Mouse (Mus musculus) forebrain, embryonic 11.5 days (tissue): ENCODE data around the gene Smco4. TPM values are rescaled to one million over a fixed set of nuclear protein-coding genes. Genes with fewer than 3 reads are reported as not detected.

Source experiments
- ATAC-seq: fragments of 200-750 bp; cut with Nextera tagmentation; replicated peaks from 2 replicates; pipeline ENCODE4 v1.8.0; 2017; ENCODE audit warnings: moderate TSS enrichment; ENCODE audit not compliant: low FRiP score
- DNase-seq: peaks from one replicate; pipeline ENCODE4 v3.0.0-alpha.2; 2017; ENCODE audit warnings: low spot score
- H3K27ac ChIP-seq: fragments of 300-500 bp; sonication (generic); 2 replicates; pipeline ENCODE4 v1.5.1; 2014; ENCODE audit warnings: low read depth, low read length
- H3K27me3 ChIP-seq: fragments of 300-500 bp; sonication (generic); 2 replicates; pipeline ENCODE4 v1.6.1; 2014; ENCODE audit warnings: mild to moderate bottlenecking, low read length, mixed read lengths; ENCODE audit not compliant: control insufficient read depth, insufficient read depth
- H3K36me3 ChIP-seq: fragments of 300-500 bp; sonication (generic); 2 replicates; pipeline ENCODE4 v1.6.1; 2014; ENCODE audit warnings: mild to moderate bottlenecking, low read length, moderate library complexity, mixed read lengths; ENCODE audit not compliant: control insufficient read depth, insufficient read depth
- H3K4me1 ChIP-seq: fragments of 300-500 bp; sonication (generic); replicated peaks from 2 replicates; pipeline ENCODE4 v1.6.1; 2014; ENCODE audit warnings: low read length, mixed read lengths; ENCODE audit not compliant: control insufficient read depth, insufficient read depth
- H3K4me2 ChIP-seq: fragments of 300-500 bp; sonication (generic); 2 replicates; pipeline ENCODE4 v1.6.1; 2014; ENCODE audit warnings: low read depth, mild to moderate bottlenecking, low read length, moderate library complexity, mixed read lengths; ENCODE audit not compliant: severe bottlenecking
- H3K4me3 ChIP-seq: fragments of 300-500 bp; sonication (generic); 2 replicates; pipeline ENCODE4 v1.5.1; 2014; ENCODE audit warnings: low read depth, low read length
- H3K9ac ChIP-seq: fragments of 300-500 bp; sonication (generic); 2 replicates; pipeline ENCODE4 v1.6.1; 2014; ENCODE audit warnings: low read length
- H3K9me3 ChIP-seq: fragments of 300-500 bp; sonication (generic); 2 replicates; pipeline ENCODE4 v1.6.1; 2016; ENCODE audit warnings: low read length, mixed read lengths; ENCODE audit not compliant: control insufficient read depth
- WGBS: fragments of 180-500 bp; shearing (Covaris S2); extraction: QIAGEN DNeasy Blood & Tissue Kit; methylation state at CpG from one replicate; pipeline ENCODE4 v1.1.7; 2014; 5-methylcytosine and 5-hydroxymethylcytosine counted together
- polyA plus RNA-seq: library from polyadenylated mRNA; unstranded; fragments of >200 nt; fragmentation: Nextera tagmentation; extraction: Ambion mirVana; gene quantifications from 2 replicates; pipeline ENCODE4 v1.2.1, GENCODE M21; 2014

Smco4 gene
- polyA plus RNA-seq, 1 experiment from 2014 or later, result 3.3 TPM

DNA sequence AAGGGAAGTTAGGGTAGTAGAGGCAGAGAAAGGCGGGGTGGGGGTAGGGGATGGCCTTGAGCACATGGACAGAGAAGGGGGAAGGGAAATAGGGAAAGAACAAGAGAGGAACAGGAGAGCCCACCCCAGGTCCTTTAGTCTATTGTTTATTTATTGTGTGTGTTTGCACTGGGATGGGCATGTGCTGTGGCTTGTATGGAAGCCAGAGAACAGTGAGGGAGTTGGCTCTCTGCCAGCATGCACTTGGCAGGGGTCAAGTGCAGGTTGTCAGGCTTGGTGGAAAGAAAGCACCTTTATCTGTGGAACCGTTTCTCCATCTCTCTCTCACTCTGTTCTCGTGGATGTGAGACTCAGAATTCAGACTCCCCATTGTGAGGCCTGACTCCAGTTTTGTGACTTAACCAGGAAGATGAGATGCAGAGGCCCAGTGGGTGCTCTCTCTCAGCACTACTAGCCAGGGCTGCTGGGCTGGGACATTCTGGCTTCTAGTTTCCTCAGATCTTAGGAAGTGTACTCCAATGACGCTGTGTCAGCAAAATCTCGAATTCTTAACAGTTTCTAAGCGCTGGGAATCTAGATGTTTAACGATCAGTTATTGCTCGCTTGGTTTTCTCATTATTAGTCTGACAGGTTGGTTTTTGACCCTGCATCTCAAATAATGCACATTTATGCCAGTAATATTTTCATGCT is 36.2 kb downstream of the Smco4 start:
- no peaks in the 10 kb centered on the region for H3K9me3 ChIP-seq
- no peak for DNase-seq

DNA sequence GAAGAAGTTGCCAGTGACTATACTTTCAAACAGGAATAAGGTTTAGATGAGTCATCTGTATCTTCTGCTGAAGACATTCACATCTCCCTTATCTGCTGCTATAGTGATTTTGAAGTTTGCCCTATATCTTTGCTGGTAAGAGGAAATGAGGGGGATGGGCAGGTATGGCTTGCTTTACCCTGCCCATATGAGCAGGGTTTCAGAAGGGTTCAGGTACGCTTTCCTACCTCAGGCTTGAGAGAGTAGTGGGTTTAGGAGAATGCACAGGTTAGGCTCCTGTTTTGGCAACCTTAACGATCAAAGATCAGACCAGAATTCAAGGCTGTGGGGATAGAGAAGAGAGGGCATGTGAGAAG is 36.7 kb downstream of the Smco4 start:
- Histone ChIP-seq H3K27me3 (no peaks in the 10 kb centered on the region), H3K9me3 (no peaks in the 10 kb centered on the region), H3K27ac (no peak overlapping the region), H3K4me3 (no peak overlapping the region), H3K4me1 (peaks cover 4% of the 10 kb centered on the region), H3K36me3 (no peaks in the 10 kb centered on the region), H3K4me2 (no peak overlapping the region), H3K9ac (no peak overlapping the region)
- WGBS, result 84% methylated on average over 2 of the region's 2 CpGs
- ATAC-seq, result no peak
- DNase-seq, result no peak

More for the DNA sequence above, 36.2 kb downstream of the Smco4 start:
- Histone ChIP-seq H3K27ac (no peak overlapping the region), H3K36me3 (no peaks in the 10 kb centered on the region), H3K4me2 (no peak overlapping the region), H3K9ac (no peak overlapping the region), H3K4me1 (peaks cover 4% of the 10 kb centered on the region; the same call in 1 of the 2 replicates), H3K27me3 (no peaks in the 10 kb centered on the region), H3K4me3 (no peak overlapping the region)
- no peak for ATAC-seq
- 65% methylated on average over 8 of the region's 8 CpGs for WGBS

DNA sequence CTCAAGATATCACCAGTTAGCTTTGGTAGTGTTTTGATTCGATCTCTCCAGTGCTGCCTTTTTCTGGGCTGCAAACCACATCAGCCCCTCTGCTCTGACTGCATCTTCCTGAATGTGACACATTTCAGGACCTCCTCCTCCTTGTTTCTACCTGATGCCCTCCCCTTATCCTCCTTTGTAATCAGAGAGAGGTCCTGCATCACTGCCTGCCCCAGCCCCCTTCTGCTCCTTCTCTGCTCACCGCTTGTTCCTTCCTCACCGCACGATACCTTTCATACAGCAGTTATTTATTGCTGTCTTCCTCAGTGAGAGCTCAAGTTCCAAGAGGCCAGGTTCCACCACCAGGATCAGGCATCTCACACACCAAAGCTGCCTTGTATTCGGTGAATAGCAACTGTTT is 38.0 kb downstream of the Smco4 start:
- Histone ChIP-seq H3K4me1 (peaks cover 4% of the 10 kb centered on the region), H3K4me2 (no peak overlapping the region), H3K27ac (no peak overlapping the region), H3K36me3 (no peaks in the 10 kb centered on the region), H3K4me3 (no peak overlapping the region), H3K9me3 (no peaks in the 10 kb centered on the region), H3K9ac (no peak overlapping the region), H3K27me3 (no peaks in the 10 kb centered on the region)
- no peak for DNase-seq
- WGBS, result 87% methylated on average over 5 of the region's 5 CpGs
- ATAC-seq, result no peak

DNA sequence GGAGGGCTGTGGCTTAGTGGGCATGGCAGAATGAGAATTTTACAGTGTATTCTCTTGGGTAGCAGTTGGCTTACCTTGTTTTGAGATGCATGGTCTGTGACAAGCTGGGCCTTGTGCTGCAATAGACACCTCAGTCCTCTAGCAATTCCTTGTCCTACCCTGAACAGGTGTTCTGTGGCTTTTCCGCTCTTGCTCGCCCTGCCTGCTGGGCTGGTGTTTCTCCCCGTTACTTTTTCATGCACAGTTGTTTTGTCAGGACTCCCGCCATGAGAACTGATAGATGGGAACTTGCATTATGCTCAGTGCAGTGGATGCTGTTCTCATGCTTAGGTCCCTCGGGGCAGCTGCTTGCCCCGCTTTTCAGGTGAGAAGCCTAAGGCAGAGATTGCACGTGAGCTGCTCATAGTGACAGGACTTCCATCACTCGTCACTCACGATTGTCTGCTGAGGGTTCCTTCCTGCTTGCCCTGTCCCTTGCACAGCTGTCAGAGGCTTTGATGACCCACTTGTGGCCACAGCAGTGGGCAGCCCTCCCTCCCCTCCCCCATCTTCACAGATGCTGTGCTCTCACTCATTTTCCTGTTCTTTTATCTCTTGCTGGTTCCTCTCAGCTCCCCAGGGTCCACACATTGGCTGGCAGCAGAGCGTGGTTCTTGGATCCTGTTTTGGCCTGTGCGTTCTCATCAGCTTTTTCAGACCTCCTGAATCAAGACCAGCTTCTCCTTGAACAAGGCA is 40.3 kb downstream of the Smco4 start:
- DNase-seq (no peak), ATAC-seq (no peak)
- 86% methylated on average over 11 of the region's 11 CpGs for WGBS
- H3K4me3 ChIP-seq, result no peak overlapping the region
- H3K9me3 ChIP-seq, result no peaks in the 10 kb centered on the region
- peaks cover 4% of the 10 kb centered on the region for H3K4me1 ChIP-seq
- no peak overlapping the region for H3K9ac ChIP-seq
- no peak overlapping the region for H3K27ac ChIP-seq
- H3K4me2 ChIP-seq, result no peak overlapping the region
- H3K36me3 ChIP-seq, result no peaks in the 10 kb centered on the region
- no peaks in the 10 kb centered on the region for H3K27me3 ChIP-seq

DNA sequence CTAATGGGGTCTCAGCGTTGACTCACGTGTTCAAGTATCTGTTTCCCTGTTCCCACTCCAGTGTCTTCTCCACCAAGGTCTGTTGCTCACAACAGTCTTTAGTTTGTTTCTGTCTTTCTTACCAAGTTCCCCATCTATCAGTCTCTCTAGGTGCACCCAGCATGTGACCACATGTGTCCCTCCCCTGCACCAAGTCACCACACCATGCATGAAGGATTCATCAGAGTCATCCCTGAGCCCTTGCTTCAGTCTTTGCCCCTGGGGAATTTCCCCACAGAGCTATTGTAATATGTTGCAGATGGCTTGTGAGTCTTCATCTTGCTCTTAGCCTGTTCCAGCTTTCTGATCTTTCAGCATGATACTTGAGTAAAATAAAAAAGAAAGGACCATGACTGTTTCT is 40.9 kb downstream of the Smco4 start:
- H3K4me3 ChIP-seq, result no peak overlapping the region
- H3K27ac ChIP-seq, result no peak overlapping the region
- no peak overlapping the region for H3K4me2 ChIP-seq
- DNase-seq (no peak), ATAC-seq (no peak)
- no peaks in the 10 kb centered on the region for H3K9me3 ChIP-seq
- H3K9ac ChIP-seq, result no peak overlapping the region
- peaks cover 3% of the 10 kb centered on the region for H3K4me1 ChIP-seq
- 90% methylated on average over 2 of the region's 2 CpGs for WGBS
- H3K36me3 ChIP-seq, result no peaks in the 10 kb centered on the region
- no peaks in the 10 kb centered on the region for H3K27me3 ChIP-seq

DNA sequence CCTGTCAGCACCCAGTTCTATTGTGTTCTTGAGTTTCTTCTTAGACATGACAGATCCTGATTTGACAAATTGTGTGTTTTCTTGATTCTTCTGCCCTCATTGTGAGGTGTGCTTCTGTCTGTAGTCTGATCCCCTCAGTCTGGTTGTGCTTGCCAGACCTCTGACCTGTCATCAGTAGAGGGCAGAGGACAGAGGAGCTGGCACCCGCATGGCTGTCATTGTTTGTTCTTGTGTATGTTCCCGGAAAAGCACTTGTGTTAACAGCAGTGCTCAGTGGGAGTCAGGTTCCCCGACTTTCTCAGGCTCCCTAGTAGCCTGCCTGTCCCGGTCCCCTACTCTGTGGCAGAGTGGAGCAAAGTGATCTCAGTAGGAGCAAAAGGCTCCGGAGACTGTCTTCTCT is 42.2 kb downstream of the Smco4 start:
- H3K4me3 ChIP-seq, result no peak overlapping the region
- no peak for DNase-seq
- no peak overlapping the region for H3K4me2 ChIP-seq
- 64% methylated on average over 5 of the region's 5 CpGs for WGBS
- no peaks in the 10 kb centered on the region for H3K9me3 ChIP-seq
- H3K9ac ChIP-seq, result no peak overlapping the region
- H3K27me3 ChIP-seq, result no peaks in the 10 kb centered on the region
- no peaks in the 10 kb centered on the region; the same call in 1 of the 2 replicates for H3K4me1 ChIP-seq
- ATAC-seq, result no peak
- no peak overlapping the region for H3K27ac ChIP-seq
- no peaks in the 10 kb centered on the region for H3K36me3 ChIP-seq

DNA sequence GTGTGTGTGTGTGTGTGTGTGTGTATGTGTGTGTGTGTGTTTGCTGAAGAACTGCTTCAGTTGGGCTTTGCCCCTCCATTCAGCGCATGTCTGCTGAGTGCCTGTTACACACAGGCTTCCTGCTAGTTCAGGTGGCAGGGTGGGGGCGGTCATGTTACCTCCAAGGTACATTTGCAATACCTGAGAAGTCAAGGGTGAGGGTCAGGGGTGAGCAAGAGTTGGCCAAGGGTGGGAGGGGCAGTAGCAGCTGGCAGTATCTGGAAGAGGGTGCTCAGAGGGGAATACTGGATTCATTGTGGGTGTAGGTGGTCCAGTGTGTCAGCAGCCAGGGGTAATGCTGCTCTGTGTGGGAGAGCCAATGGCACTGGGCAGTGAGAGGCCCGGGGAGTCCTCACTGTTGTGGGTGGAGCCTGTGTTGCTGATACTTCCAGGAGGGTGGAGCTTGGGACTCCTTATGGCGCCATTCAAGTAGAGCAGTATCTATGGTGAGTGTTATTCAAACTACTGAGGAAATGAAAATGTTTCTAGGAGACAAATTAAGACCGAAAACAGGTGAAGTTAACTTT is 43.7 kb downstream of the Smco4 start:
- no peaks in the 10 kb centered on the region for H3K36me3 ChIP-seq
- H3K9ac ChIP-seq, result no peak overlapping the region
- no peaks in the 10 kb centered on the region; the same call in 1 of the 2 replicates for H3K4me1 ChIP-seq
- no peaks in the 10 kb centered on the region for H3K9me3 ChIP-seq
- no peak; the same call in 1 of the 2 replicates for ATAC-seq
- H3K4me3 ChIP-seq, result no peak overlapping the region
- H3K27ac ChIP-seq, result no peak overlapping the region
- DNase-seq, result no peak
- 90% methylated on average over 5 of the region's 5 CpGs for WGBS
- H3K4me2 ChIP-seq, result no peak overlapping the region
- H3K27me3 ChIP-seq, result no peaks in the 10 kb centered on the region

DNA sequence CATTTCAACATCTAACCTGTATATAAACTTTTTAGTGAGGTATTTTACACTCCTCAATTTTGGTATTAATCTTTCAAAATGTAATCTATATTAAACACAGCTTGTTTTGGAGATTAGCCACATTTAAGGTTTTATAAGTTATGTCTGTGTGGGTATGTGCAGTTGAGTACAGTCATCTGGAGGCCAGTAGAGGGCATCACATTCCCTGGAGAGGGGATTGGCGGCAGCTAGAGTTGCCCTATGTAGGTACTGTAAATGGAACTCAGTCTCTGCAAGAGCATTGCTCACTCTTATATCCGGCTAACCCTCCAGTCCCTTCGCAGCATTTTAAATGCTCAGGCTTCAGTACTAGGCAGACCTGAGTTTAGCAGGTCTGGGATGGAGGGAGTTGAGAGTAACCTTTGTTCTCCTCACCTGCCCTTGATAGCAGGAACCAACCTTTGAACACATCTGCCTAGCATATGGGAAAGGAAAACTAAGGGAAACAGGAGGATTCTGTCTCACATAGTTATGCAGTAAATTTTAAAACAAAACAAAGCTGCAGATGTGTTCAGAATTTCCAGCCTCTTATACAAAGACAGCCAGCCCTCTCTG is 44.3 kb downstream of the Smco4 start:
- Histone ChIP-seq H3K4me2 (no peak overlapping the region), H3K27ac (no peak overlapping the region), H3K9ac (no peak overlapping the region), H3K27me3 (no peaks in the 10 kb centered on the region), H3K4me3 (no peak overlapping the region), H3K36me3 (no peaks in the 10 kb centered on the region), H3K9me3 (no peaks in the 10 kb centered on the region), H3K4me1 (no peaks in the 10 kb centered on the region; the same call in 1 of the 2 replicates)
- DNase-seq (no peak), ATAC-seq (no peak)
- 99% methylated on average over 3 of the region's 3 CpGs for WGBS
